Mouse (Mus musculus) thymus, postnatal 14 days (tissue): ENCODE results near the gene Rrp1.
"Not testable (repeated sequence)": the region's sequence is repeated elsewhere in the genome, so short reads cannot be mapped to it uniquely, and the experiment has no call there.

Source experiments
- DNase-seq: peaks from one replicate; pipeline ENCODE4 v3.0.0; 2021

Rrp1 gene

GRCm38 (mm10) chr10:78422614-78423013 is 9.8 kb upstream of the Rrp1 start:
- peak; percentile 25 for DNase-seq

GRCm38 (mm10) chr10:78420929-78421328 is 8.1 kb upstream of the Rrp1 start:
- DNase-seq: peak; percentile 52

GRCm38 (mm10) chr10:78418791-78419190 is 5.9 kb upstream of the Rrp1 start:
- DNase-seq: no peak

GRCm38 (mm10) chr10:78417888-78418287 is 5.0 kb upstream of the Rrp1 start:
- DNase-seq: no peak

GRCm38 (mm10) chr10:78414936-78415335 is 2.1 kb upstream of the Rrp1 start:
- not testable (repeated sequence) for DNase-seq

- no peak for DNase-seq
Observed at GRCm38 (mm10) chr10:78413152-78413520, 293 bp upstream of the Rrp1 start.

GRCm38 (mm10) chr10:78411851-78412250 is 992 bp downstream of the Rrp1 start:
- DNase-seq: no peak

- no peak for DNase-seq
Observed at GRCm38 (mm10) chr10:78409035-78409788, 3.6 kb downstream of the Rrp1 start.

GRCm38 (mm10) chr10:78407132-78407531 is 5.7 kb downstream of the Rrp1 start:
- no peak for DNase-seq

- no peak for DNase-seq
Observed at GRCm38 (mm10) chr10:78406152-78406551, 6.7 kb downstream of the Rrp1 start.

GRCm38 (mm10) chr10:78402301-78402922 is 10.4 kb downstream of the Rrp1 start:
- DNase-seq: no peak

GRCm38 (mm10) chr10:78401127-78401526 is 11.7 kb downstream of the Rrp1 start:
- DNase-seq: no peak

- peak; percentile 51 for DNase-seq
Observed at GRCm38 (mm10) chr10:78399090-78399657, 13.7 kb downstream of the Rrp1 start.

GRCm38 (mm10) chr10:78396625-78396885 is 16.3 kb downstream of the Rrp1 start:
- DNase-seq: no peak

- peak; percentile 93 for DNase-seq
Observed at GRCm38 (mm10) chr10:78395819-78396624, 16.8 kb downstream of the Rrp1 start.

GRCm38 (mm10) chr10:78395377-78395776 is 17.5 kb downstream of the Rrp1 start:
- no peak for DNase-seq

- peak; percentile 80 for DNase-seq
Observed at GRCm38 (mm10) chr10:78392072-78392471, 20.8 kb downstream of the Rrp1 start.

- DNase-seq: no peak
Observed at GRCm38 (mm10) chr10:78390982-78391470, 21.8 kb downstream of the Rrp1 start.

GRCm38 (mm10) chr10:78388216-78388980 is 24.4 kb downstream of the Rrp1 start:
- peak; percentile 25 for DNase-seq

- DNase-seq: peak; percentile 50
Observed at GRCm38 (mm10) chr10:78385520-78385919, 27.3 kb downstream of the Rrp1 start.

GRCm38 (mm10) chr10:78383567-78383966 is 29.3 kb downstream of the Rrp1 start:
- no peak for DNase-seq

- no peak for DNase-seq
Observed at GRCm38 (mm10) chr10:78378516-78378915, 34.3 kb downstream of the Rrp1 start.
